Mouse (Mus musculus) lung, embryonic 16.5 days (tissue): ENCODE measurements around the gene St6galnac3. TPM values are rescaled to one million over a fixed set of nuclear protein-coding genes. Genes with fewer than 3 reads are reported as not detected.

Source experiments
- ATAC-seq: fragments of 200-750 bp; cut with Nextera tagmentation; 2 replicates; pipeline ENCODE4 v1.8.0; 2017; ENCODE audit warnings: low read depth, mild to moderate bottlenecking, moderate library complexity
- H3K27ac ChIP-seq: fragments of 300-500 bp; sonication (generic); 2 replicates; pipeline ENCODE4 v1.5.1; 2014; ENCODE audit warnings: mild to moderate bottlenecking, control low read depth, low read length
- H3K27me3 ChIP-seq: fragments of 300-500 bp; sonication (generic); 2 replicates; pipeline ENCODE4 v1.6.1; 2014; ENCODE audit warnings: low read depth, low read length, mixed read lengths; ENCODE audit not compliant: control insufficient read depth, insufficient read depth
- H3K36me3 ChIP-seq: fragments of 300-500 bp; sonication (generic); 2 replicates; pipeline ENCODE4 v1.6.1; 2014; ENCODE audit warnings: low read length; ENCODE audit not compliant: control insufficient read depth, insufficient read depth
- H3K4me1 ChIP-seq: fragments of 300-500 bp; sonication (generic); replicated peaks from 2 replicates; pipeline ENCODE4 v1.6.1; 2014; ENCODE audit warnings: low read length, mixed read lengths; ENCODE audit not compliant: control insufficient read depth, insufficient read depth
- H3K4me2 ChIP-seq: fragments of 300-500 bp; sonication (generic); 2 replicates; pipeline ENCODE4 v1.6.1; 2014; ENCODE audit warnings: low read depth, low read length, control low read depth
- H3K4me3 ChIP-seq: fragments of 300-500 bp; sonication (generic); 2 replicates; pipeline ENCODE4 v1.5.1; 2014; ENCODE audit warnings: mild to moderate bottlenecking, low read length, control low read depth
- H3K9ac ChIP-seq: fragments of 300-500 bp; sonication (generic); 2 replicates; pipeline ENCODE4 v1.6.1; 2014; ENCODE audit warnings: low read length, control low read depth
- H3K9me3 ChIP-seq: fragments of 300-500 bp; sonication (generic); 2 replicates; pipeline ENCODE4 v1.6.1; 2016; ENCODE audit warnings: low read length; ENCODE audit not compliant: control insufficient read depth
- WGBS: fragments of 180-500 bp; shearing (Covaris S2); extraction: QIAGEN DNeasy Blood & Tissue Kit; methylation state at CpG from one replicate; pipeline ENCODE4 v1.1.7; 2014; 5-methylcytosine and 5-hydroxymethylcytosine counted together
- polyA plus RNA-seq: library from polyadenylated mRNA; unstranded; fragments of >200 nt; fragmentation: Nextera tagmentation; extraction: Ambion mirVana; gene quantifications from 2 replicates; pipeline ENCODE4 v1.2.1, GENCODE M21; 2015

The St6galnac3 gene
- polyA plus RNA-seq, 1 experiment from 2014 or later = 28.4 TPM

DNA sequence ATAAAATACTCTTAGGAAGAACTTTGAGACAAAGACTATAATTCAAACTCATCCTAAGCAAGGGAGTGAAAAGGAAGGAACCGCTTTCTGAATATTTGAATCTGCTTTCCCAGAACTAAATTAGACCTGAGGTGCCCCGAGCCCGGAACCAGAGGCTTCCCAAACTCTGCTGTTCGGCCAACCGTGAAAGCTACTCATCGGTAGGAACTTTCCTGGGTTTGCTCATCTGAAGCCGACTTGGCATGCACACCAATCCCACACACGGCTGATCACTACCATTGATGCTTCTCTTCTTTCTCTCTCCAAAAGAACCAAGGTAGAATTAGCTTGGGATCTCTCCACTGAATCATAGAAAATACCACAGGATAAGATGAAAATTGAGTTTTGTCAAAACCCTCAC is 55.6 kb downstream of the St6galnac3 start:
- no peaks in the 10 kb centered on the region for H3K9me3 ChIP-seq
- no peaks in the 10 kb centered on the region for H3K27me3 ChIP-seq
- H3K9ac ChIP-seq = no peak overlapping the region
- no peak overlapping the region for H3K4me3 ChIP-seq
- no peak for ATAC-seq
- H3K27ac ChIP-seq = no peak overlapping the region
- H3K4me2 ChIP-seq = no peak overlapping the region
- peaks cover 5% of the 10 kb centered on the region for H3K4me1 ChIP-seq
- 83% methylated on average over 8 of the region's 8 CpGs for WGBS
- no peaks in the 10 kb centered on the region for H3K36me3 ChIP-seq

DNA sequence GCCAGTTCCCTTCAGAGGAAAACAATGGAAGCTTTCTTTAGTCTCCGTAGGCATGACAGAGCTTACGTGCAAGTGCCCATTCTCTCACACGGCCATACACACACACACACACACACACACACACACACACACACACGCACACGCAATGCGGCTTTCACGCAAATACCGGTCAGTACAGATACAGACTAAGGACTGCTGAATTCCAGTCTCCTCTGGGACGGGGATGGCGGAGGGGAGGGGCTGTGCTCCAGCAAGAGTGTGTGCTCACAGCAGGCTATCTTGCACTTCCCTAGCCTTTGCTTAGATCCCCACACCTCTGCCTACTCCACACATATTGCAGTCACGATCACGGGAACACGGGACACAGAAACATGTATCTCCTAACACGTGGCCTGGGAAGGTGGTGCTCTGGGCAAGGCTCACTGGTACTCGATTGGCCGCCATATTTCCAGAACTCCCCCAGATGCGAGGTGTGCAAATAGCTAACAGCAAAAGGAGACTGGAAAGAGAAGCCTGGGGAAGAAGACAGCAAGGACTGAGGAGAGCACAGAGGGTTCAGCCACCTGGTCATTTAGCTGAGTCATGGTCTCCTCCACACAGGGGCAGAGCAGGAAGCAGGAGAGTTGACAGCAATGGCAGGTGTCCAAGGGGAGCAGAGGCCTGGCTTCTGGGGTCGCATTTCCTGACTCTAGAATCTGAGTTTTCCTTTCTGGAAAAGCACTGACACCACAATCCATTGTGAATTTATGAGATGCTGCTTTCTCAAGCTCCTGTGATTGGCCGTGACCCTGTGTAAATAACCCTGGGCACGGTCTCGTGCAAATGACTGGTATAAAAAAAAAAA is 56.3 kb downstream of the St6galnac3 start:
- H3K36me3 ChIP-seq = no peaks in the 10 kb centered on the region
- no peak overlapping the region for H3K27ac ChIP-seq
- H3K9me3 ChIP-seq = no peaks in the 10 kb centered on the region
- ATAC-seq = peak; percentile 53
- no peak overlapping the region for H3K4me3 ChIP-seq
- no peak overlapping the region for H3K9ac ChIP-seq
- H3K27me3 ChIP-seq = no peaks in the 10 kb centered on the region
- WGBS = 64% methylated on average over 21 of the region's 21 CpGs
- H3K4me2 ChIP-seq = no peak overlapping the region
- peaks cover 5% of the 10 kb centered on the region for H3K4me1 ChIP-seq

DNA sequence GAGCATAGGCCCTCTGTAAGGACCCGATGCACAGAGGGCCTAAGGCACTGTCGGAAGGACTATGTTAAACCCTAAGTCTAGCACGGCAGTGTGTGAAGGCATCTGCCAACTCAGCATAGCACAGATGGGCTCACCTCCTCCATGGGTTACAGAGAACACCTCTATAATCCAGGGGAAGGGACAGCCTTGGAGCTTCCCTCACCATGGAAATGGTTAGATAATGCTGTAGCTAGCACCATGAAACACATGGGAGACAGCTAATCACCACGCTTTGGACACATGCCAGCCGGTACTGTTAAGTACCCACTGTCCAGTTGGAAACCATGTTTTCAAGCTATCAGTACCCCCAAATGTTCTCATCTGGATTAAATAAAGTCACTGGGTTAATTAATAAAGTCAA is 60.3 kb downstream of the St6galnac3 start:
- Histone ChIP-seq H3K4me1 (peaks cover 5% of the 10 kb centered on the region), H3K36me3 (no peaks in the 10 kb centered on the region), H3K27ac (no peak overlapping the region), H3K27me3 (no peaks in the 10 kb centered on the region), H3K4me3 (no peak overlapping the region), H3K9ac (no peak overlapping the region), H3K4me2 (no peak overlapping the region), H3K9me3 (no peaks in the 10 kb centered on the region)
- 86% methylated on average over 5 of the region's 5 CpGs for WGBS
- ATAC-seq = no peak

DNA sequence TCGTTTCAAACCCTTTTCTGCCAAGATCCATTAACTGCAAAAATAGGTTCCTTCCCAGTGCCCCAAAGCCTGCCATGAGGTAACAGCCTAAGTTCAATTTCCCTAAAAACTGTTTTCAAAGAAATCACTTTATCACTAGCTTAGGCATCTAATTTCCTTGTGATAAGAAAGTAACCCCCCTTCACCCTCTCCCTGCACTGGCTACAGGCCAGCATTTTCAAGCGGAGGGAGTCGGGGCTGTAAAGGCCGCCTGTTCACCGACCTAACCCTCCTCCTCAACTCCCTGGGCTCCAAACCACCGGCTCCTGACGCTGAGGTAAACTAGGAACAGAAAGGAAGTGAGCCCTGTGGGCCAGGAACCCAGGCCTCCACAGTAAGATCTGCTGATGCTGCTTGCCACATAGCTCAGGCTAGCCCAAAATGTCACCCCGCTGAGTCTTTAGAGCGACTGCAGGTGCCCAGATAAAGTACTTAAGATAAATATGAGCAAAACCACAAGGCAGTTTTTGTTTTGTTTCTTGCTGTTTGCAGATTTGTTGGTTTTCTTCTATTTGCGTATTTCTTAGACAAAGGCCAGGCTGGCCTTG is 61.0 kb downstream of the St6galnac3 start:
- Histone ChIP-seq H3K9ac (no peak overlapping the region), H3K27ac (no peak overlapping the region), H3K4me1 (peaks cover 5% of the 10 kb centered on the region), H3K4me3 (no peak overlapping the region), H3K9me3 (no peaks in the 10 kb centered on the region), H3K27me3 (no peaks in the 10 kb centered on the region), H3K4me2 (no peak overlapping the region), H3K36me3 (no peaks in the 10 kb centered on the region)
- 36% methylated on average over 10 of the region's 10 CpGs for WGBS
- ATAC-seq = no peak

DNA sequence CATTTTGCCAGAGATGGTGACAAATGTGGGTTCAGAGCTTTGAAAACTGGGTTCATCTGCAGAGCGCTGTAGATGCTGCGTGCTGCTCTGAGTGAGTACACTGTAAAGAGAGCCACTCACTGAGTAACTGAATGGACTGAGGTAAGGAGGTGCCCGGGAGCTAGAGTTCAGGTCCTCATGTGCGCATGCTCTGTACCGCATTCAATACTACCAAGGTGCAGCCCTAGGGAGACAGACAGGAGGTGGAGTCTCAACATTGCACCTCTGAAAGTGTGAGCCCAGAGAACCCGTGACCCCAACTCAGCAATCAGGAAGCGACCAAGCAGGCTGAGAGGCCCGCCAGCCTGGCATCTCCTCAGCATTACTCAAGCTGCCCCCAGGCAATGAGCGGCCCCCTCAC is 62.2 kb downstream of the St6galnac3 start:
- Histone ChIP-seq H3K27ac (no peak overlapping the region), H3K4me3 (no peak overlapping the region), H3K27me3 (no peaks in the 10 kb centered on the region), H3K36me3 (no peaks in the 10 kb centered on the region), H3K9ac (no peak overlapping the region), H3K4me1 (no peaks in the 10 kb centered on the region), H3K9me3 (no peaks in the 10 kb centered on the region), H3K4me2 (no peak overlapping the region)
- 85% methylated on average over 9 of the region's 9 CpGs for WGBS
- no peak for ATAC-seq

DNA sequence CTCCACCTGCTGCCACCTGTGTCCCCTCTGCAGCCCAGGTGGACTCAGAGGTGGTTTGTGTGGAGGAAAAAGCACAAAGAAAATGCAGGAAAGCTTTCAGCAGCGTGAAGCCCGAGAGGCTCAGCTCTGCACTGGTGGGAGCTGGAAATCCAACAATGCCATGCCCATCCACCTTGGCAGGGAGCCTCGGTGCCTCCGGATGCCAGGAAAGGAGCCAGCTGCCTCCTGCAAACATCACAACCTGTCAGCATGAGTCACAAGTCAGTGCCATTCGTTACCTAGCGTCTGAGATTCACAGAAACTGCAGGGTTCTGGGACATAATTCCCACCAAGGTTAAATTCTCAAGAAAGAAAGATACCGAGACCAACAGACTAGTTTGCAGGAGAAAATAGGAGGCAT is 63.0 kb downstream of the St6galnac3 start:
- no peak overlapping the region for H3K4me3 ChIP-seq
- no peaks in the 10 kb centered on the region for H3K9me3 ChIP-seq
- no peak for ATAC-seq
- no peaks in the 10 kb centered on the region for H3K36me3 ChIP-seq
- H3K4me2 ChIP-seq = no peak overlapping the region
- WGBS = 58% methylated on average over 7 of the region's 7 CpGs
- no peaks in the 10 kb centered on the region for H3K27me3 ChIP-seq
- no peak overlapping the region for H3K9ac ChIP-seq
- no peaks in the 10 kb centered on the region for H3K4me1 ChIP-seq
- H3K27ac ChIP-seq = no peak overlapping the region

DNA sequence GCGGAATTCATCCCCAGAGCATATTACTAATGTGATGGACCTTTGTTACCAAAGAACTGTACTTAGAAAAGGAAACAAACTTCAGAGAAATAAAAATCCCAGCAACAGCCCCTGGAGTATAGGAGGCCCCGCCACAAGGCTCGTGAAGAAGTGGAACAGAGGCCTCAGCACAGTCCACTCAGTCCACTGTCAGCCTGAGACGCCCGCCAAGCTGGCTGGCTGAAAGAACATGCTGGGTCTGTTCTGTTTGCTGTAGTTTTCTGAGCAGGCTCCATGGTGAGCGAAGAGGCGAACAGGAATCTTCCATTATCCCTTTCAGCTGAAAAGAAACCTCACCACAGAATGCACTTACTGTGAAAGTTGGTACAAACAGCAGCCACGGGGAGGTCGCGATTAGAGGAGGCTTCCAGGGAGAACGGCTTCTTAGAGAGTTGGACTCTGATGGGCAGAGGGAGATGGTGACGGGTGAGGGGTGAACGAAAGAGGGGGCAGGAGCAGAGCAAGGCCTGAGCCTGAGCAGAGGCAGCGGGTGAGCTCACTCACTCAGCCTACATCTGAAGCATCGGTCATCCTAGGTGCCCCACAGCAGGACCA is 65.3 kb downstream of the St6galnac3 start:
- Histone ChIP-seq H3K27me3 (no peaks in the 10 kb centered on the region), H3K27ac (no peak overlapping the region), H3K4me2 (no peak overlapping the region), H3K36me3 (no peaks in the 10 kb centered on the region), H3K9ac (no peak overlapping the region), H3K4me1 (no peaks in the 10 kb centered on the region), H3K9me3 (no peaks in the 10 kb centered on the region), H3K4me3 (no peak overlapping the region)
- WGBS = 70% methylated on average over 15 of the region's 15 CpGs
- no peak for ATAC-seq

- 63% methylated on average over 22 of the region's 22 CpGs for WGBS
- no peaks in the 10 kb centered on the region for H3K9me3 ChIP-seq
- H3K27ac ChIP-seq = no peak overlapping the region
- H3K4me1 ChIP-seq = no peaks in the 10 kb centered on the region
- no peaks in the 10 kb centered on the region for H3K27me3 ChIP-seq
- no peak overlapping the region for H3K4me3 ChIP-seq
- H3K9ac ChIP-seq = no peak overlapping the region
- H3K4me2 ChIP-seq = no peak overlapping the region
- H3K36me3 ChIP-seq = no peaks in the 10 kb centered on the region
- ATAC-seq = peak; percentile 39; the same call in 1 of the 2 replicates
These were observed 66.8 kb downstream of the St6galnac3 start for GRCm38 (mm10) chr3:153658051-153658777.

- no peaks in the 10 kb centered on the region for H3K27me3 ChIP-seq
- H3K4me2 ChIP-seq = no peak overlapping the region
- no peak overlapping the region for H3K9ac ChIP-seq
- H3K9me3 ChIP-seq = no peaks in the 10 kb centered on the region
- peak; percentile 24 for ATAC-seq
- no peaks in the 10 kb centered on the region for H3K36me3 ChIP-seq
- H3K4me1 ChIP-seq = no peaks in the 10 kb centered on the region
- no peak overlapping the region for H3K4me3 ChIP-seq
- H3K27ac ChIP-seq = no peak overlapping the region
- 18% methylated on average over 9 of the region's 9 CpGs for WGBS
These were observed 69.9 kb downstream of the St6galnac3 start for GRCm38 (mm10) chr3:153655071-153655470.
